Mouse (Mus musculus): ENCODE results near the gene Fem1b. TPM values are rescaled to one million over a fixed set of nuclear protein-coding genes. Genes with fewer than 3 reads are reported as not detected.
"Not testable (repeated sequence)": the region's sequence is repeated elsewhere in the genome, so short reads cannot be mapped to it uniquely, and the experiment has no call there.

Gene Fem1b
- polyA plus RNA-seq, 1 experiment: 0.32 TPM

DNA sequence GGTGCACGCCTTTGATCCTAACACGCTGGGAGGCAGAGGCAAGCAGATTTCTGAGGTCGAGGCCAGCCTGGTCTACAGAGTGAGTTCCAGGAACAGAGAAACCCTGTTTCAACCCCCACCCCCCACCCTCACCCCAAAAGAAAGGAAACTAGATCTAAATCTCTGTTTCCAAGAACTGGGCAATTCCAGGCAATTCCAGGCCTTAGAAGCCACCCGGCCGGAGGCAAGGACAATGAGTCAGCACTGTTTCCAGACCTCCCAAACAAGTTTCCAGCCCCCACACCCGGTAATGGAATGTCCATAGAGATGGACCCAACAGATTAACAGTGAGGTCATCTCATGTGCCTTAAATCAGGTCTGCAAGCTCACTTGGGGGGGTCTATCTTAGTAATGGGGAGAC lies 18.1 kb upstream of the Fem1b start:
- no peaks in the 10 kb centered on the region for H3K9me3 ChIP-seq (ENCODE audit: control insufficient read depth, low read length)
- H3K4me3 ChIP-seq (replicated peaks): no peak overlapping the region
- no peak for TF ChIP-seq GATA1 (IDR thresholded peaks at IDR 0.05; ENCODE audit: low read length)
- TF ChIP-seq TAL1 (IDR thresholded peaks at IDR 0.05; ENCODE audit: low read length): no peak
- H3K4me1 ChIP-seq (ENCODE audit: control insufficient read depth): peaks cover 35% of the 10 kb centered on the region
- no peaks in the 10 kb centered on the region for H3K36me3 ChIP-seq (ENCODE audit: control insufficient read depth)
- no peaks in the 10 kb centered on the region; the same call in 1 of the 2 replicates for H3K27me3 ChIP-seq (ENCODE audit: control insufficient read depth)

- TF ChIP-seq GATA1 (IDR thresholded peaks at IDR 0.05; ENCODE audit: low read length): no peak
- TF ChIP-seq TAL1 (IDR thresholded peaks at IDR 0.05; ENCODE audit: low read length): no peak
- Histone ChIP-seq H3K4me1 (ENCODE audit: control insufficient read depth) (peaks cover 35% of the 10 kb centered on the region), H3K27me3 (ENCODE audit: control insufficient read depth) (no peaks in the 10 kb centered on the region; the same call in 1 of the 2 replicates), H3K4me3 (replicated peaks) (peak overlapping the region; percentile 64), H3K36me3 (ENCODE audit: control insufficient read depth) (no peaks in the 10 kb centered on the region), H3K9me3 (ENCODE audit: control insufficient read depth, low read length) (no peaks in the 10 kb centered on the region)
Observed at GRCm38 (mm10) chr9:62828662-62829086, 16.9 kb upstream of the Fem1b start.

- TF ChIP-seq GATA1 (IDR thresholded peaks at IDR 0.05; ENCODE audit: low read length): peak; percentile 41
- TF ChIP-seq TAL1 (IDR thresholded peaks at IDR 0.05; ENCODE audit: low read length): no peak
- no peaks in the 10 kb centered on the region; the same call in 1 of the 2 replicates for H3K27me3 ChIP-seq (ENCODE audit: control insufficient read depth)
- no peaks in the 10 kb centered on the region for H3K36me3 ChIP-seq (ENCODE audit: control insufficient read depth)
- H3K9me3 ChIP-seq (ENCODE audit: control insufficient read depth, low read length): no peaks in the 10 kb centered on the region
- peaks cover 35% of the 10 kb centered on the region for H3K4me1 ChIP-seq (ENCODE audit: control insufficient read depth)
- peak overlapping the region; percentile 64 for H3K4me3 ChIP-seq (replicated peaks)
Observed at GRCm38 (mm10) chr9:62827939-62828652, 16.4 kb upstream of the Fem1b start.

GRCm38 (mm10) chr9:62826456-62826855 lies 14.7 kb upstream of the Fem1b start:
- H3K9me3 ChIP-seq (ENCODE audit: control insufficient read depth, low read length): no peaks in the 10 kb centered on the region
- H3K27me3 ChIP-seq (ENCODE audit: control insufficient read depth): no peaks in the 10 kb centered on the region; the same call in 1 of the 2 replicates
- H3K4me1 ChIP-seq (ENCODE audit: control insufficient read depth): peaks cover 35% of the 10 kb centered on the region
- no peak overlapping the region for H3K4me3 ChIP-seq (replicated peaks)
- no peaks in the 10 kb centered on the region for H3K36me3 ChIP-seq (ENCODE audit: control insufficient read depth)
- TF ChIP-seq TAL1 (IDR thresholded peaks at IDR 0.05; ENCODE audit: low read length) (no peak), GATA1 (IDR thresholded peaks at IDR 0.05; ENCODE audit: low read length) (no peak)

DNA sequence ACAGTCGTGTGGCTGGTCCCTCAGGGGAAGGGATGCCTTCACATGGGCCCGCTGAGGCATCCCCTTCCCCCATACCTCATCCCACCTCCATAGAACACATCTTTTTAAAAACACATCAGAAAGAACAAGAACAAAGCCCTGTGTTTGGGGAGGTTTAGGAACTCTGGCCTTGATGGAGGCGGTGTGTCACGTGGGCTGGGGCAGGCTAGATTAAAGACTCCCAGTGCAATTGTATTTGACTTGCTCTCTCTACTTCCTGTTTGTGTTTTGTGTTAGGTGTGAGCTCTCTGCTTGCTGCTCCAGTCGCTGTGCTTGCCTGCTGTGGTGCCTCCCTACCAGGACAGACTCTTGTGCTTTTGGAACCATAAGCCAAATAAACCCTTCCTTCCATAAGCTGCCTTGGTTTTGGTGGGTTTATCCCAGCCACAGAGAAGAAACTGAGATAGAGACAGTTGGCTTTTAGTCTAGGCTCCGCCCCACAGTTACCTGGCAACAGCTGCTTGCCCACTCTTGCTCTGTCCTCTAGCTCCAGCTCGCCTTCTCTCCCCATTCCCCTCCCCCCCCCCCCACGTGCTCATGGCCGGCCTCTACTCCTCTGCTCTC lies 14.2 kb upstream of the Fem1b start:
- H3K9me3 ChIP-seq (ENCODE audit: control insufficient read depth, low read length): no peaks in the 10 kb centered on the region
- H3K4me1 ChIP-seq (ENCODE audit: control insufficient read depth): peaks cover 35% of the 10 kb centered on the region
- no peak overlapping the region for H3K4me3 ChIP-seq (replicated peaks)
- TF ChIP-seq TAL1 (IDR thresholded peaks at IDR 0.05; ENCODE audit: low read length): no peak
- H3K36me3 ChIP-seq (ENCODE audit: control insufficient read depth): no peaks in the 10 kb centered on the region
- H3K27me3 ChIP-seq (ENCODE audit: control insufficient read depth): no peaks in the 10 kb centered on the region; the same call in 1 of the 2 replicates

DNA sequence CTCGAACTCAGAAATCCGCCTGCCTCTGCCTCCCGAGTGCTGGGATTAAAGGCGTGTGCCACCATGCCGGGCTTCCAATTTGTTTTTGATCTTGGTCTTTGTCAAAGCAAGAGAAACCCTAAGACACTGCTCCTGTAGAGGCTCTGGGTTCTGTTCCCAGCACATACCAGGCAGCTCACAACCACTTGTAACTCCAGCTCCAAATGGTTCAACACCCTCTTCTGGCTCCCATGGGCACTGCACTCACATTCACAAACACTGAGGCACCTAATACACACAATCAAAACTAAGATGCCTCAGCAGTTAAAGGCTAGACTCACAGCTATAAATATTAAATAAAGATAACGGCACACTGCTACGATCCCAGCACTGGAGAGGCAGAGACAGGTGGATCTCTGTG lies 10.1 kb upstream of the Fem1b start:
- Histone ChIP-seq H3K36me3 (ENCODE audit: control insufficient read depth) (no peaks in the 10 kb centered on the region), H3K9me3 (ENCODE audit: control insufficient read depth, low read length) (no peaks in the 10 kb centered on the region), H3K4me1 (ENCODE audit: control insufficient read depth) (peaks cover 15% of the 10 kb centered on the region), H3K27me3 (ENCODE audit: control insufficient read depth) (no peaks in the 10 kb centered on the region), H3K4me3 (replicated peaks) (no peak overlapping the region)
- TF ChIP-seq TAL1 (IDR thresholded peaks at IDR 0.05; ENCODE audit: low read length) (no peak), GATA1 (IDR thresholded peaks at IDR 0.05; ENCODE audit: low read length) (no peak)

DNA sequence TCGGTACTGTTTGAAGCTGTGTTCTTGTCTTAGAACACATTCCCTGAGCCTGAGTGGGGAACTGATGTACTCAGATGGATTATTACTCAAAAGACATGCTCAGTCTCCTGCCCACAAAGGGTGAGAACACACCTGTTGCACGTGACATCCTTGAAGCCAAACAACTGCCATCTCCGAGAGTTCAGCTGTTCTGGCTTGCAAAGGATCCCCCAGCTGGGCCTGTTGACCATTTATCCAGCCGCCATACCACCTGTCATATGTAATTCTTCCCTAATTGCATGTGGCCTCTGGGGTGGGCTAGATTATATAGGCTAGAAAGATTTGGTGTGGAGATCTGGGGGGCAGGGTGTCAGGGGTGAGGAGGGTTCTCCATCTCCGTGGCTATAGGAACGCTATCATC lies 9.1 kb upstream of the Fem1b start:
- no peaks in the 10 kb centered on the region for H3K27me3 ChIP-seq (ENCODE audit: control insufficient read depth)
- TF ChIP-seq TAL1 (IDR thresholded peaks at IDR 0.05; ENCODE audit: low read length) (no peak), GATA1 (IDR thresholded peaks at IDR 0.05; ENCODE audit: low read length) (no peak)
- H3K4me3 ChIP-seq (replicated peaks): no peak overlapping the region
- H3K36me3 ChIP-seq (ENCODE audit: control insufficient read depth): no peaks in the 10 kb centered on the region
- peaks cover 6% of the 10 kb centered on the region for H3K4me1 ChIP-seq (ENCODE audit: control insufficient read depth)
- no peaks in the 10 kb centered on the region for H3K9me3 ChIP-seq (ENCODE audit: control insufficient read depth, low read length)

DNA sequence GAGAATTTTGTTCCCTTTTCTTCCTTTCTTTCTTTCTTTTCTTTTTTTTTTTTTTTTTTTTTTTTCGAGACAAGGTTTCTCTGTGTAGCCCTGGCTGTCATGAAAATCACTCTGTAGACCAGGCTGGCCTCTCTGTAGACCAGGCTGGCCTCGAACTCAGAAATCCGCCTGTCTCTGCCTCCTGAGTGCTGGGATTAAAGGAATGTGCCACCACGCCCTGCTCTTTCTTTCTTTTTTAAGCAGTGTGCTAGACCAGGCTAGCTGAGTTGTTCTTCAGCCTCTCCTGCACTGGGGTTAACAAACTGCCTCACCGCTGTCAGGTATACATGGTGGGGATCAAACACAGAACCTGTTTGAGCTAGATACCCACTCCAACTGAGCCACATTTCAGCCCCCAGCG lies 8.2 kb upstream of the Fem1b start:
- not testable (repeated sequence) for H3K36me3 ChIP-seq (ENCODE audit: control insufficient read depth); H3K27me3 ChIP-seq (ENCODE audit: control insufficient read depth); H3K9me3 ChIP-seq (ENCODE audit: control insufficient read depth, low read length); H3K4me1 ChIP-seq (ENCODE audit: control insufficient read depth); H3K4me3 ChIP-seq (replicated peaks)

GRCm38 (mm10) chr9:62819494-62819893 lies 7.8 kb upstream of the Fem1b start:
- no peak overlapping the region for H3K4me3 ChIP-seq (replicated peaks)
- H3K27me3 ChIP-seq (ENCODE audit: control insufficient read depth): no peaks in the 10 kb centered on the region
- H3K9me3 ChIP-seq (ENCODE audit: control insufficient read depth, low read length): no peaks in the 10 kb centered on the region
- no peak for TF ChIP-seq GATA1 (IDR thresholded peaks at IDR 0.05; ENCODE audit: low read length)
- H3K4me1 ChIP-seq (ENCODE audit: control insufficient read depth): peaks cover 4% of the 10 kb centered on the region
- H3K36me3 ChIP-seq (ENCODE audit: control insufficient read depth): no peaks in the 10 kb centered on the region

Data from erythroblast, embryonic 14.5 days (primary cell).